Mouse (Mus musculus) activated CD4-positive, CD25-positive, alpha-beta regulatory T cell, adult 4 months (primary cell): Measurements from ENCODE around the gene Hipk2. TPM values are rescaled to one million over a fixed set of nuclear protein-coding genes. Genes with fewer than 3 reads are reported as not detected.
"Not testable (repeated sequence)": the region's sequence is repeated elsewhere in the genome, so short reads cannot be mapped to it uniquely, and the experiment has no call there.

Experiments
- ATAC-seq: one replicate; pipeline ENCODE4 v1.8.0; 2017
- polyA plus RNA-seq, 2 experiments: library from polyadenylated mRNA; unstranded; fragments of 100-300 nt; shearing (Covaris generic); gene quantifications; one replicate each; pipeline ENCODE4 v1.2.1; 2017

Gene Hipk2
- polyA plus RNA-seq, 2 experiments from 2014 or later, result 21.7 to 22.4 TPM

DNA sequence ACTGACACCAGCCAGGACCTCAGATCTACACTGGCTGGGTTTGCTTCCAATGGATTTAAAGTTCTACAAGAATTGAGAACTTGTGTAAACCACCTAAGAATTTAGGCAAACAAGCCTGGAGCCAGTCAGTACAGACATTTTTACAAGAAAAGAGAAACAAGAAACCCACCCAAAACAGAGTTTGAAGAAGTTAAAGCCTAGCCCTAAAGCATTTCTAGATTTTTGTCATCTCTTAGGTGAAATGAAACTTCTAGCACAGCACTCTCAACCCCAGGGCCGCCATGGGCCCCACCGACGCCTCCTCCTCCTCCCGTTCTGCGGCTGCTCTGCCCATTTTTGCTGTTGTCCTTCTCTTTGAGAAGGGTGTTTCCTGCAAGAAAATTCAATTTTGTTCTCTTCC is 184.9 kb downstream of the Hipk2 start:
- ATAC-seq, result no peak

DNA sequence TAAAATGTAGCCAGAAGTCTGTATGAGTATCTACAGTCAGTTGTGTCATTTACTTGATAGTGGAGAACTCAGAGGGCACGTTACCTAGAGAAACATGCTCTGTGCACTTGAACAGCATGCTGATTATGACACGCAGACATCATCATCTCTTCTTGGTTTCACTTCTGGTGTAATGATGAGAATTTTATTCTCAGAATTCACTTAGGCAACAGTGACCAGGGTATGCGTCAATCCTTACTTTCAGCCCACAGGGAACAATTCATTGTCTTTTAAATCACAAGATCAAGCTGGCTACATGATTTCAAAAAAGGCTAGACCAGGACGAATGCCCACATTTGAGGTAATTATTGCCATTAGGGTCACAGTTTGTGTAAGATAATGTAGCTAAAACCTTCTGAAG is 185.3 kb downstream of the Hipk2 start:
- ATAC-seq, result no peak

DNA sequence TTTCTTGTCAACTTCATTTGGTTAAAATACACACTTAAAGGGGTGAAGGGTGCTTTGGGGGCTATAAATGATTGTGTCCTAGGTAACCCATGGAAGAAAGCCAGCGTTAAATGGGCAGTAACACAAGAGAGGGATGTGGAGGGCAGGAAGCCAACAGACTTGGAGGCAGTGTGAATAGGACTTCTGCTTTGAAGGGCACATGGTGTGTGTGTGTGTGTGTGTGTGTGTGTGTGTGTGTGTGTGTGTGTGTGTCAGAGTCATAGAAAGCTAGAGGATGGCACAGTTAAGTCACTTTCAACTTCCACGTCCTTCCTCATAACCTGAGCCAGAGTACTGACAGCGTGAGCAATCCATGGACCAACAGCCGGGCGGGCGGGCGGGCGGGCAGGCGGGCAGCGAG is 187.1 kb downstream of the Hipk2 start:
- ATAC-seq, result no peak

- ATAC-seq, result no peak
Observed at GRCm38 (mm10) chr6:38687216-38687615, 188.7 kb downstream of the Hipk2 start.

DNA sequence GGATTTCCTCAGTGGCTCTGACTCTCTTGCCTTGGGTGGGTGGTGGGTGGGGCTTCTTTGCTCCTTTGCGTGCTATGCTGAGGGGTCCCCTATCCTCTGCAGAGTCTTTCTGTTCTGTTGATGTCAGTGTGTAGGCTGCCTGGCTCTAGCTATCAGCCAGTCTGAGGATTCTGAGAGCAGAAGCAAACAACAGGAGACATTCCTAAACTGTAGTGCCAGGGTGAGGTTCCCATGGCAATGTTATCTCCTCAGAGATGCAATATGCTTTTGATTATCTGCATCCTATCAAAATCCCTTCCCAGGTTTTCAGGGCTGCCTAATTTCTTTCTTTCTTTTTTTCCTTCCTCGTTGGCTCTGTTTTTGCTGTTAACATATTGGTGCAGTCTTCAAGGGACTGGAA is 193.4 kb downstream of the Hipk2 start:
- no peak for ATAC-seq

DNA sequence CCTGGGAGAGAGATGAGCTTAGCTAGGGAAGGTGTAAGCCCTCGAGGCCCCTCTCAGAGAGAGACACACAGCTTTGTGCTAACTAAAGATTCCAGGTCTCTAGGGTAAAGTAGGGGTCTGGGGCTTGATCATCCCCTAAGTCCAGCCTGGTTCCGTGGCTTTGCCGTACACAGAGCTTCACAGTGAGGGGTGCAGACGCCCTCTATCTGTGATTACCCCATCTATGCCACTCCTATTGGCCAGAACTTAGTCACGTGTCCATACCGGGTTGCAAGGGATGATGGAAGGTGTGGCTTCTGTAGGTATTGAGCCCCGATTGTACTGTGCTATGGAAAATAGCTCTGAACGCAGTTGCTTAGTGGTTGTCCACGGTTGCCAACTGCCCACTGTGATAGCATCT is 198.3 kb downstream of the Hipk2 start:
- no peak for ATAC-seq

GRCm38 (mm10) chr6:38676723-38677122 is 199.2 kb downstream of the Hipk2 start:
- ATAC-seq, result no peak

- ATAC-seq, result no peak
Observed at GRCm38 (mm10) chr6:38676217-38676616, 199.7 kb downstream of the Hipk2 start.

DNA sequence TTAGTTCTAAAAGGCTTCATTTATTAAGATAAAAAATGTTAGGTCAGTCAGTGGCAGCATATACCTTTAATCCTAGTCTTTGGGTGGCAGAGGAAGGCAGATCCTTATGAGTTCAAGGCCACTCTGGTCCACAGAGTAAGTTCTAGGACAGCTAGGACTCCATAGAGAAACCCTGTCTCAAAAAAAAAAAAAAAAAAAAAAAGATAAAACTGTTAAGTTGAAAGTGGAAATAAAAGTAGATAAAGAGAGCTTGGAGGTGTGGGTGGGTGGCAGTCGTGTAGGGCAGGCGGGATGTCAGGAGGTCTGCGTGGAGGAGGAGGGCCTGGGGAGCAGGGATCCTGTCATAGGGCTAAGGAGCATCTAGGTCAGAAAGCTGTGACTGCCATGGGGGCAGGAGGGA is 204.0 kb downstream of the Hipk2 start:
- no peak for ATAC-seq

DNA sequence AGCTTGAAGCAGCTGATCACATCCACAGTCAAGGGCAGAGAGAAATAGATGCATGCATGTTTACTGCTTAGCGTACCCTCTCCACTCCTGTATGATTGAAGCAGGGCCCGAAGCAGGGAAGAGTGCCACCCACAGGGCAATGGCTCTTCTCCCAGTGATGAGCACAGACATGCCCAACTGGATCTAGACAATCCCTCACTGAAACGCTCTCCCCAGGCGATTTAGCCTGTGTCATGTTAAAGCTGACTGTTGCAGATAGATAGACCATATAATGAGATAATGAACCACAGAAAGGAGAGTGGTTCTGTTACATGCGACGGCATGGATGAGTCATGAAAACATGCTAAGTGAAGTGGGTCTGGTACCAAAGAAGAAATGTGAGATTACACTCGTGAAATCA is 204.7 kb downstream of the Hipk2 start:
- ATAC-seq, result no peak

DNA sequence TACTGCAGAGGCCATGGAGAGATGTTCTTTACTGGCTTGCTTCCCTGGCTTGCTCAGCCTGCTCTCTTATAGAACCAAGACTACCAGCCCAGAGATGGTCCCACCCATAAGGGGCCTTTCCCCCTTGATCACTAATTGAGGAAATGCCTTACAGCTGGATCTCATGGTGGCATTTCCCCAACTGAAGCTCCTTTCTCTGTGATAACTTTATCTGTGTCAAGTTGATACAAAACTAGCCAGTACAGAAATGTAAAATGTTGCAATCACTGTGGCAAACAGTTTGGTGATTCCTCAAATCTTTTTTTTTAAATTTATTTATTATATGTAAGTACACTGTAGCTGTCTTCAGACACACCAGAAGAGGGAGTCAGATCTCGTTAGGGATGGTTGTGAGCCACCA is 205.5 kb downstream of the Hipk2 start:
- ATAC-seq, result not testable (repeated sequence)

- peak; percentile 54 for ATAC-seq
Observed at GRCm38 (mm10) chr6:38669580-38669979, 206.4 kb downstream of the Hipk2 start.

GRCm38 (mm10) chr6:38662714-38663615 is 213.0 kb downstream of the Hipk2 start, which contains the start of gene Clec2l:
Gene Clec2l (plus strand): TSS chr6:38663069.
- no peak for ATAC-seq

DNA sequence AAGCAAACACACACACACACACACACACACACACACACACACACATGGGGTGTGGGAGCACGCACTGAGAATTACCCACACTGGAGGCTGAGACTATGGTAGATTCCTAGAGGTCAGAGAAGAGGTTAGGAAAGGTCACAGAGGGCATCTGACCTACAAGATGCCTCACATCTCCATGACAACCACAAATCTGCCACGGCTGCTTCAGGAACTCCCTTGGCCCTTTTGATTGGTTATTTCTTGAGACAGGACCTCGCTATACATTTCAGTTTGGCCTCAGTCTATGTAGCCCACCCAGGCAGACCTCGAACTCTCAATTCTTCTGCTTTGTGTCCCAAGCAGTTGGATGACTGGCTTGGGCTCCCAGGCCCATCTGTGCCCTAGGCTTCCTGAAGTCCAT is 214.3 kb downstream of the Hipk2 start:
- no peak for ATAC-seq

DNA sequence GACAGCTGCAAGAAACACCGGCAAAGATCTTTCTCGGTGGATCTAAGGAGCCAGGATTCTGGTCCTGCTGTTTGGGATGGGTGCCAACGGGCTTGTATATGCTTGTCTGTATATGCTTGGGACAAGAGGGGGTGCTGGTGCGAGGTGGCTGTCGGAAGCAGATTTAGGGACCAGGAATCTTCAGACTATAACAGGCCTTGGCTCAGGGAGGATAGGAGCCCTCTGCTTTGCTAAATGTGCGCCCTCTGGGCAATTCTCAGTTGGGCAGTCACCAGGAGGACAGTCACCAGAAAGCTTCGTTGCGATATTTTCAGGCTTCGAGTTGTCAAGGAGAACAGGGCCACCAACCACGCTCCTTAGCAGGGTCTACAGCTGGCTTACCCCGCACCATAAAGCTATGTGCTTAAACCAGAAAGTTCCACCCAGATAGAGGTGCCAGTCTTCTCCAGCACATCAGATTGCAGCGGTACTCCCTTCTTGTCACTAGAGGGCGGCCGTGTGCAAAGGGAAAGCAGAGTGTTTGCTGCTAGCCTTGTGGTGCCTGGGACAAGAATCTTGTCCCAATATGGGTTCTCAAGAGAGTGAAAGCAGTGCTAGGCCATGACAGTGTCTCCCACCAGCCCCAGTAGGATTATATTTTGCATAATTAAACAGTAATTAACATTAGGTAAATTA is 225.6 kb downstream of the Hipk2 start:
- ATAC-seq, result peak; percentile 63

- ATAC-seq, result no peak
Observed at GRCm38 (mm10) chr6:38649545-38649944, 226.4 kb downstream of the Hipk2 start.

Other genes with a start within 250 kb of the Hipk2 start
- not detected for gene Klrg2, start 238.9 kb downstream of the Hipk2 start, polyA plus RNA-seq
- gene Clec2l, start 213.1 kb downstream of the Hipk2 start, polyA plus RNA-seq, result not detected
- gene Tbxas1, start 761 bp downstream of the Hipk2 start, polyA plus RNA-seq, result under 1 TPM; 0.12 to 0.13 TPM
- gene Parp12, start 242.2 kb upstream of the Hipk2 start, polyA plus RNA-seq, result 1 to 10 TPM; 2.5 to 3.9 TPM